Mouse (Mus musculus) gastrocnemius, adult 8-10 months (tissue): ENCODE data around the gene Wdr27. TPM values are rescaled to one million over a fixed set of nuclear protein-coding genes. Genes with fewer than 3 reads are reported as not detected.
A peak's percentile ranks its signal among the peaks of the same experiment; 100 is the strongest.

ENCODE experiments used
- DNase-seq, 2 experiments: peaks; one replicate each; pipeline ENCODE4 v3.0.0; 2022; ENCODE audit warnings: low spot score in 2 of 2
- total RNA-seq, 4 experiments: library from RNA; stranded (reverse); gene quantifications; 2 replicates each; pipeline ENCODE4 v1.2.4; 2022

Wdr27 gene
- total RNA-seq, 4 experiments from 2014 or later = 1.6 to 2.2 (median 1.9) TPM

- DNase-seq = no peak
These were observed 116.2 kb downstream of the Wdr27 start for GRCm38 (mm10) chr17:14826715-14827295.

GRCm38 (mm10) chr17:14824938-14825337 is 118.0 kb downstream of the Wdr27 start:
- DNase-seq = peak in 1 of 2 experiments; percentile 27

GRCm38 (mm10) chr17:14817975-14818374 is 125.0 kb downstream of the Wdr27 start:
- DNase-seq = no peak

- DNase-seq = no peak
These were observed 126.9 kb downstream of the Wdr27 start for GRCm38 (mm10) chr17:14816107-14816506.

- no peak for DNase-seq
These were observed 127.7 kb downstream of the Wdr27 start for GRCm38 (mm10) chr17:14815304-14815703.

- DNase-seq = peak; percentile 18 to 20
These were observed 130.3 kb downstream of the Wdr27 start for GRCm38 (mm10) chr17:14812631-14813030.

GRCm38 (mm10) chr17:14812033-14812432 is 130.9 kb downstream of the Wdr27 start:
- peak; percentile 30 to 31 for DNase-seq

- DNase-seq = no peak
These were observed 136.2 kb downstream of the Wdr27 start for GRCm38 (mm10) chr17:14806808-14807207.

GRCm38 (mm10) chr17:14799243-14799642 is 143.7 kb downstream of the Wdr27 start:
- no peak for DNase-seq

GRCm38 (mm10) chr17:14795074-14795473 is 147.9 kb downstream of the Wdr27 start:
- DNase-seq = no peak

- peak; percentile 31 to 47 for DNase-seq
These were observed 163.6 kb downstream of the Wdr27 start for GRCm38 (mm10) chr17:14779356-14779755.

- peak; percentile 33 to 51 for DNase-seq
These were observed 171.6 kb downstream of the Wdr27 start for GRCm38 (mm10) chr17:14771339-14771738.

GRCm38 (mm10) chr17:14770377-14770776 is 172.6 kb downstream of the Wdr27 start:
- DNase-seq = no peak

Other genes starting within 250 kb of the Wdr27 start
- 10 to 100 TPM in 2 of 4 experiments, 1 to 10 TPM in 2; 4.0 to 11.3 (median 7.7) TPM for gene Thbs2, start 248.9 kb downstream of the Wdr27 start, total RNA-seq
- gene 1600012H06Rik, start within 50 bp of the Wdr27 start, total RNA-seq = 10 to 100 TPM in 1 of 4 experiments, 1 to 10 TPM in 3; 7.3 to 10.4 (median 8.2) TPM
- gene Phf10, start 18.1 kb upstream of the Wdr27 start, total RNA-seq = 10 to 100 TPM; 50.4 to 56.5 (median 54.1) TPM
- gene 9030025P20Rik, start 35.3 kb upstream of the Wdr27 start, total RNA-seq = 1 to 10 TPM; 1.8 to 3.7 (median 2.1) TPM
- not detected for gene Gm3417, start 35.6 kb upstream of the Wdr27 start, total RNA-seq
- 1 to 10 TPM; 1.5 to 3.2 (median 2.2) TPM for gene Gm3435, start 67.0 kb upstream of the Wdr27 start, total RNA-seq
- gene Ermard, start 98.0 kb upstream of the Wdr27 start, total RNA-seq = 10 to 100 TPM; 14.8 to 17.3 (median 15.5) TPM
- gene Tcte3, start 98.3 kb upstream of the Wdr27 start, total RNA-seq = under 1 TPM in 1 of 4 experiments, not detected in 3; 0.92 TPM
- under 1 TPM; 0.44 to 0.79 (median 0.56) TPM for gene Gm3448, start 98.4 kb upstream of the Wdr27 start, total RNA-seq